Mouse (Mus musculus) stomach, postnatal 0 days (tissue): ENCODE results near the gene Rab27a. TPM values are rescaled to one million over a fixed set of nuclear protein-coding genes. Genes with fewer than 3 reads are reported as not detected.
"Not testable (repeated sequence)": the region's sequence is repeated elsewhere in the genome, so short reads cannot be mapped to it uniquely, and the experiment has no call there.

ENCODE experiments used
- ATAC-seq: fragments of 200-750 bp; cut with Nextera tagmentation; 2 replicates; pipeline ENCODE4 v1.8.0; 2017; ENCODE audit not compliant: low FRiP score, low TSS enrichment
- DNase-seq: peaks from one replicate; pipeline ENCODE4 v3.0.0-alpha.2; 2016; ENCODE audit warnings: low spot score
- H3K27ac ChIP-seq: fragments of 300-500 bp; sonication (generic); replicated peaks from 2 replicates; pipeline ENCODE4 v1.5.1; 2014; ENCODE audit warnings: mild to moderate bottlenecking, control low read depth
- H3K27me3 ChIP-seq: fragments of 300-500 bp; sonication (generic); 2 replicates; pipeline ENCODE4 v1.6.1; 2014; ENCODE audit warnings: low read length; ENCODE audit not compliant: control insufficient read depth, insufficient read depth
- H3K36me3 ChIP-seq: fragments of 300-500 bp; sonication (generic); 2 replicates; pipeline ENCODE4 v1.6.1; 2014; ENCODE audit warnings: low read length, mixed read lengths; ENCODE audit not compliant: control insufficient read depth, insufficient read depth
- H3K4me1 ChIP-seq: fragments of 300-500 bp; sonication (generic); replicated peaks from 2 replicates; pipeline ENCODE4 v1.6.1; 2014; ENCODE audit warnings: antibody characterized with exemption; ENCODE audit not compliant: control insufficient read depth, insufficient read depth
- H3K4me2 ChIP-seq: fragments of 300-500 bp; sonication (generic); replicated peaks from 2 replicates; pipeline ENCODE4 v1.6.1; 2014; ENCODE audit warnings: low read depth, mild to moderate bottlenecking, control low read depth, moderate library complexity
- H3K4me3 ChIP-seq: fragments of 300-500 bp; sonication (generic); 2 replicates; pipeline ENCODE4 v1.5.1; 2014; ENCODE audit warnings: low read depth, low read length, control low read depth
- H3K9ac ChIP-seq: fragments of 300-500 bp; sonication (generic); 2 replicates; pipeline ENCODE4 v1.6.1; 2014; ENCODE audit warnings: mild to moderate bottlenecking, low read length, control low read depth, mixed read lengths
- H3K9me3 ChIP-seq: fragments of 300-500 bp; sonication (generic); 2 replicates; pipeline ENCODE4 v1.6.1; 2016; ENCODE audit warnings: low read length; ENCODE audit not compliant: control insufficient read depth
- CTCF ChIP-seq: IDR thresholded peaks from 2 replicates; pipeline ENCODE4 v1.5.1; 2016; ENCODE audit warnings: antibody characterized with exemption, low read depth, mild to moderate bottlenecking, moderate library complexity
- EP300 ChIP-seq: optimal IDR thresholded peaks from 2 replicates; pipeline ENCODE3; 2016; ENCODE audit warnings: antibody characterized with exemption
- WGBS: fragments of 180-500 bp; shearing (Covaris S2); extraction: QIAGEN DNeasy Blood & Tissue Kit; methylation state at CpG from one replicate; pipeline ENCODE4 v1.1.7; 2014; 5-methylcytosine and 5-hydroxymethylcytosine counted together
- polyA plus RNA-seq: library from polyadenylated mRNA; unstranded; fragments of >200 nt; fragmentation: Nextera tagmentation; extraction: Ambion mirVana; gene quantifications from 2 replicates; pipeline ENCODE4 v1.2.1, GENCODE M21; 2015

Rab27a gene
- polyA plus RNA-seq, 1 experiment from 2014 or later, result 22.7 TPM

DNA sequence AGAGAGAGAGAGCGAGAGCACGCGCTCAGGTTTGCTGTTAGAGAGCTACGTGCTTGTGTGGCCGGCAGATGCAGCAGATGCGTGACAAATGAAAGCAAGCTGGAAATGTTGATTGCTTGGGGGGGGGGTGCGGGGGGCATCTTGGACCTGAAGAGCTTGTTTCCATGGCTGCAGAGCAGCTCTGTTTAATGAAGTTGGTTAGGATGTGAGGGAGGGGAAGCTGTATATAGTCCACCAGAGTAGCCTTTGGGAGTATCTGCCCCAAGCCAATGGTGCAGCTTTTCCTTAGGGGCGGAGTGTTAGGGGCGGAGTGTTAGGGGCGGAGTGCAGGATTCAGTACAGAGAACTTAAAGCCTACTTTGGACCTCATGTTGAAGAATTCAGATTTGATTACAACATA, 22.4 kb downstream of the Rab27a start:
- H3K4me2 ChIP-seq, result peak overlapping the region; percentile 42
- 21% methylated on average over 10 of the region's 10 CpGs for WGBS
- ATAC-seq (peak; percentile 67), DNase-seq (peak; percentile 72)
- H3K36me3 ChIP-seq, result no peaks in the 10 kb centered on the region
- H3K4me3 ChIP-seq, result no peak overlapping the region
- H3K27me3 ChIP-seq, result no peaks in the 10 kb centered on the region
- peaks cover 7% of the 10 kb centered on the region; the same call in 1 of the 2 replicates for H3K4me1 ChIP-seq
- peak overlapping the region; percentile 87 for H3K27ac ChIP-seq
- no peaks in the 10 kb centered on the region for H3K9me3 ChIP-seq
- TF ChIP-seq CTCF, result no peak
- TF ChIP-seq EP300, result no peak
- no peak overlapping the region for H3K9ac ChIP-seq

DNA sequence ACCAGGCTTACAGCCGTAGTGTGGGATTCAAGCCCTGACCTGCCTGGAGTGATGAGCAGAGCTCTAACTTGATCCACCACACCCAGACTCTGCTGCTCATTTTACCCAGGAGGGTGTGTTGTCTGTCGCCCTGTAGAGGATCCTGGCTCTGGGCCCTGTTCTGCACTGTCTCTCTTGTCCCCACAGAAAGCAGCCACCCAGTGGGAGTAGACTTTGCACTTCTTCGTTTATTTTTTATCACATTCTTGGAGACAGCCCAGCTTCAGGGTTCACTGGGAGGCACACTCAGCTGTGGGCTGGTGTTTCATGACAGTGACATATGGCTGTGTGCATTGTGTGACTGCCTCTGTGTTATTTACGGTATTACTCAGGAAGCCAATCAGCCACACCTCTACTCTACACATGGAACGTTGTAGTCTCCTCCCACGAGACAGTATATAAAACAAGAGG, 23.6 kb downstream of the Rab27a start:
- H3K27me3 ChIP-seq, result no peaks in the 10 kb centered on the region
- TF ChIP-seq CTCF (no peak), EP300 (peak; percentile 32)
- H3K9me3 ChIP-seq, result no peaks in the 10 kb centered on the region
- peak overlapping the region; percentile 42 for H3K4me2 ChIP-seq
- peak overlapping the region; percentile 87 for H3K27ac ChIP-seq
- DNase-seq, result peak; percentile 66
- ATAC-seq, result peak; percentile 92
- 13% methylated on average over 6 of the region's 6 CpGs for WGBS
- H3K4me1 ChIP-seq, result peaks cover 7% of the 10 kb centered on the region; the same call in 1 of the 2 replicates
- H3K4me3 ChIP-seq, result no peak overlapping the region
- H3K9ac ChIP-seq, result no peak overlapping the region
- no peaks in the 10 kb centered on the region for H3K36me3 ChIP-seq

- peak overlapping the region; percentile 87 for H3K27ac ChIP-seq
- peak; percentile 53 for DNase-seq
Observed at GRCm38 (mm10) chr9:73068688-73069087, 24.0 kb downstream of the Rab27a start.

GRCm38 (mm10) chr9:73070971-73071659, 26.5 kb downstream of the Rab27a start:
- no peak overlapping the region for H3K4me2 ChIP-seq
- ATAC-seq (peak; percentile 70), DNase-seq (peak; percentile 56)
- WGBS, result 57% methylated on average over 10 of the region's 10 CpGs
- no peaks in the 10 kb centered on the region for H3K27me3 ChIP-seq
- TF ChIP-seq CTCF (peak; percentile 58), EP300 (no peak)
- H3K9me3 ChIP-seq, result no peaks in the 10 kb centered on the region
- no peak overlapping the region for H3K4me3 ChIP-seq
- H3K27ac ChIP-seq, result peak overlapping the region; percentile 70
- peaks cover 7% of the 10 kb centered on the region; the same call in 1 of the 2 replicates for H3K4me1 ChIP-seq
- no peak overlapping the region for H3K9ac ChIP-seq
- H3K36me3 ChIP-seq, result no peaks in the 10 kb centered on the region

More at GRCm38 (mm10) chr9:73068688-73069087, 24.0 kb downstream of the Rab27a start:
- no peak overlapping the region for H3K4me3 ChIP-seq
- no peak overlapping the region for H3K9ac ChIP-seq
- H3K27me3 ChIP-seq, result no peaks in the 10 kb centered on the region
- no peaks in the 10 kb centered on the region for H3K36me3 ChIP-seq
- 49% methylated on average over 6 of the region's 6 CpGs for WGBS
- peak; percentile 78 for ATAC-seq
- no peak for TF ChIP-seq CTCF
- TF ChIP-seq EP300, result no peak
- H3K9me3 ChIP-seq, result no peaks in the 10 kb centered on the region
- H3K4me1 ChIP-seq, result peaks cover 7% of the 10 kb centered on the region; the same call in 1 of the 2 replicates
- no peak overlapping the region for H3K4me2 ChIP-seq

DNA sequence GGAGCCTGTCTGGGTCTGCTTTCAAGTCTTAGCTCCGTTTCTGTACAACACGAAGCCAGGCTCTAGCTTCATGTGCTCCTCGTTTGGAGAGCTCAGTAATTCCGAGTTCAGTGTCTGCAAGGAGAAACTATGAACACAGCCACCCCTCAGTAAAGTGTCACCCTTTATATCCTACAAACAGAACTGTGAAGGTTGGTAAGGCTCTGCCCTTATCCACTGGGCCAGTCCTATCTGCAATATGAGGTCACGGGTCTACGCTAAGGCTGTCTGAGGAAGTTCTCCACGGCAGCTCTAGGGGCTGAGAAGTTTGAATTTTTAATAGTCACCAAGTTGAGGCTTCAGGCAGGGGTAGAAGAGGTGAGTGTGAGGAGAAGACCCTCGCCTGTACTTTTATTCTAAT, 27.8 kb downstream of the Rab27a start:
- TF ChIP-seq CTCF, result no peak
- no peak for TF ChIP-seq EP300
- H3K4me2 ChIP-seq, result no peak overlapping the region
- H3K36me3 ChIP-seq, result no peaks in the 10 kb centered on the region; the same call in 1 of the 2 replicates
- WGBS, result 77% methylated on average over 8 of the region's 8 CpGs
- no peak overlapping the region for H3K4me3 ChIP-seq
- DNase-seq (no peak), ATAC-seq (no peak)
- no peak overlapping the region for H3K9ac ChIP-seq
- no peak overlapping the region for H3K27ac ChIP-seq
- H3K9me3 ChIP-seq, result no peaks in the 10 kb centered on the region
- H3K4me1 ChIP-seq, result peaks cover 7% of the 10 kb centered on the region; the same call in 1 of the 2 replicates
- H3K27me3 ChIP-seq, result no peaks in the 10 kb centered on the region

GRCm38 (mm10) chr9:73073169-73073568, 28.5 kb downstream of the Rab27a start:
- H3K27ac ChIP-seq, result 0 out of 2 replicates have a peak overlapping the region, but pooled peaks have one; percentile 30
- TF ChIP-seq EP300 (no peak), CTCF (no peak)
- H3K36me3 ChIP-seq, result no peaks in the 10 kb centered on the region; the same call in 1 of the 2 replicates
- no peak overlapping the region for H3K9ac ChIP-seq
- no peak for DNase-seq
- H3K9me3 ChIP-seq, result no peaks in the 10 kb centered on the region
- no peak overlapping the region for H3K4me2 ChIP-seq
- H3K4me3 ChIP-seq, result no peak overlapping the region
- H3K4me1 ChIP-seq, result peaks cover under 1% of the 10 kb centered on the region; the same call in 1 of the 2 replicates
- 92% methylated on average over 5 of the region's 5 CpGs for WGBS
- H3K27me3 ChIP-seq, result no peaks in the 10 kb centered on the region
- no peak for ATAC-seq

DNA sequence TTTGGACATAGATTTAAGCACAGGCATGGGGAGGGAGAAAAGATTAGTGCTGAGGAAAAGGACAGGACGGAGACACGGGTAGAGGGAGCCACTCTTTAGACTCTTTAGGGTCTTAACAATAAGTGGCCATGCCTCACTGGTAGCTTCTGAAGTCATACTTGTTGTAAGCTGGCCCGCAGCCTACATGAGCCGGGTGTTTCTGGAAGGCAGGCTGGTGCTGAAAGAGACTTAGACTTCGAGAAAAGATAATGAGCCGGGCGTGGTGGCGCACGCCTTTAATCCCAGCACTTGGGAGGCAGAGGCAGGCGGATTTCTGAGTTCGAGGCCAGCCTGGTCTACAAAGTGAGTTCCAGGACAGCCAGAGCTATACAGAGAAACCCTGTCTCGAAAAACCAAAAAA, 34.7 kb downstream of the Rab27a start:
- 84% methylated on average over 11 of the region's 12 CpGs for WGBS
- H3K36me3 ChIP-seq, DNase-seq, H3K4me1 ChIP-seq, H3K27me3 ChIP-seq, ATAC-seq, H3K9ac ChIP-seq, H3K4me2 ChIP-seq, H3K9me3 ChIP-seq, H3K4me3 ChIP-seq, H3K27ac ChIP-seq: not testable (repeated sequence)
